Mouse (Mus musculus): ENCODE results near the gene Slc7a11. TPM values are rescaled to one million over a fixed set of nuclear protein-coding genes. Genes with fewer than 3 reads are reported as not detected.

Gene Slc7a11
- polyA plus RNA-seq, 1 experiment from 2014 or later = 0.25 TPM

DNA sequence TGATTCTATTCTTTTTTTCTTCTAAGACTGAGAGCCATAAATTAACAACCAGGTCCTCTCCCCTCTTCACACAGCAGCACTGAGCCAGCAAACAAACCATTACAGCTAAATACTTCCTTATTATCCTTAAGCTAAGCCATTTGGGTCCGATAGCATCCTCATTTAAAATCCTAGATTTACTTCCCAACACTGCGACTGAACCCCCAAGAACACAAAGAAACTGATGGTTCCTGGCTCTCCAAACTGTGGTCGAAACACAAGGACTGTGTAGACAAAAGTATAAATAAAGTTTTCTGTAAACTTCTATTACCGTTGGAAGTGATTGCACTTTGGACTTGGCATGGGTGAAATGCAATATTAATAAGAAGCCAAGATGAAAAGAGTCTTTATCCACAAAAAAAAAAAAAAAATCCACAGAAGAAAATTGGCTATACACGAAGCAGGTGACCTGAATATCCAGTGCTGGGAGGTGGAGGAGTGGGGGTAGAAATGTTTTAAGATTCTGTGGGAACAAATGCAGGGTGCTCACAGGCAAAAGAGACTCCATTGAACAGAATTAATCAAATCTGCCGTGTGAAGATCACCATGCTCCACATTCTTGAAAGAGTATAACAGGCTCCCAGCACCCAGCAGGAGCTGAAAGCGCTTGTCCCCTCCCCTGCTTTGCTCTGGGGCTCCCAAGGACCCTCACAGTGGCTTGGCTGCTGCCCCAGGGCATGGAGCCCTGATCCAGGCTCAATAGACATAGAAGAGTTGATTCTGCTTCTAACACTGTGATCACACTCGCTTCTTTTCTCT, 21.7 kb downstream of the Slc7a11 start:
- Histone ChIP-seq H3K4me1 (ENCODE audit: control insufficient read depth, insufficient read depth, low read length) (no peaks in the 10 kb centered on the region), H3K9me3 (replicated peaks; ENCODE audit: control insufficient read depth, low read length) (no peaks in the 10 kb centered on the region), H3K4me3 (ENCODE audit: low read length) (no peak overlapping the region), H3K27ac (ENCODE audit: low read length) (no peak overlapping the region), H3K36me3 (ENCODE audit: control insufficient read depth, insufficient read depth) (no peaks in the 10 kb centered on the region), H3K9ac (ENCODE audit: low read length) (no peak overlapping the region), H3K27me3 (ENCODE audit: control insufficient read depth, insufficient read depth, low read length) (no peaks in the 10 kb centered on the region), H3K4me2 (ENCODE audit: low read depth, low read length) (no peak overlapping the region)
- ATAC-seq (replicated peaks; ENCODE audit: extremely low read depth, insufficient read depth, low FRiP score) = no peak
- 63% methylated on average over 8 of the region's 8 CpGs for WGBS

DNA sequence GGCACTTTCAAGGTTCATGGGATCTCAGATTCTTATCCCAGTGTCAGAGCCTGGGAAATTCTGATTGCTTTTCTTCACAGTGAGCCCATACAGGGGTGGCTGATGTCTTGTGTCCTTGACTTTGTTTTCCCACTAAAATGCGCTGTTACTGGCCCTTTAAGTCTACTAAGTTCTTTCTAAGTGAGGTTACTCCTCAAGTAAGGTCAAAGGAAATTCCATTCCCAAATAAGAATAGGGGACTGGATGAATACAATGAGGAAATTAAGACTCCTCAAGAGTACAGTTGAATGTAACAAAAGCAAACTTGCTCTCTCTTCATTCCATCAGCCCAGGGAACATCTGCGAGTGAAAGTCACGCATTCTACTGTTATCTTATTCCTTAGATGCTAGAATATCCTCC, 24.3 kb downstream of the Slc7a11 start:
- Histone ChIP-seq H3K36me3 (ENCODE audit: control insufficient read depth, insufficient read depth) (no peaks in the 10 kb centered on the region), H3K4me2 (ENCODE audit: low read depth, low read length) (no peak overlapping the region), H3K27ac (ENCODE audit: low read length) (no peak overlapping the region), H3K9me3 (replicated peaks; ENCODE audit: control insufficient read depth, low read length) (no peaks in the 10 kb centered on the region), H3K9ac (ENCODE audit: low read length) (no peak overlapping the region), H3K4me1 (ENCODE audit: control insufficient read depth, insufficient read depth, low read length) (no peaks in the 10 kb centered on the region), H3K27me3 (ENCODE audit: control insufficient read depth, insufficient read depth, low read length) (no peaks in the 10 kb centered on the region), H3K4me3 (ENCODE audit: low read length) (no peak overlapping the region)
- no peak for ATAC-seq (replicated peaks; ENCODE audit: extremely low read depth, insufficient read depth, low FRiP score)
- 59% methylated on average over 3 of the region's 3 CpGs for WGBS

DNA sequence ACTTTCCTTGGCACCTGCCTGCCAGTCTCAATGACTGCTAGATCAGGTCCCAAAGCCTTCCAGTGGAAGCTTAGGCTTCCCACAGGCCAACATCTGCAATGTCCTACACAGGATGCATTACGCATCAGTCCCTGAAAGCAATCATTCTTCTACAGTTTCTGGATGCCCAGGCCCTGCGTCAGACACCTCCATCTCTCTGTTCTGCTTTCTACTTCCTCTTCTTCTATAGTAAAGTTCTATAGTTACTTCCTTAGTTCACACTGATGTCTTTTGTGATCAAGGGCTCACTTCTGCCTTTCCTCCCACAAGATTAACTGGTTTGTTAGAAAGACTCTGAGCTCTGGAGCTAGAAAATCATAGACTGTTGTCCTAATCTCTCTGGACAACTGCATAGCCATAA, 36.6 kb downstream of the Slc7a11 start:
- ATAC-seq (replicated peaks; ENCODE audit: extremely low read depth, insufficient read depth, low FRiP score) = no peak
- no peaks in the 10 kb centered on the region for H3K9me3 ChIP-seq (replicated peaks; ENCODE audit: control insufficient read depth, low read length)
- no peaks in the 10 kb centered on the region for H3K36me3 ChIP-seq (ENCODE audit: control insufficient read depth, insufficient read depth)
- H3K4me3 ChIP-seq (ENCODE audit: low read length) = no peak overlapping the region
- no peak overlapping the region for H3K27ac ChIP-seq (ENCODE audit: low read length)
- 88% methylated on average over 2 of the region's 2 CpGs for WGBS
- H3K4me2 ChIP-seq (ENCODE audit: low read depth, low read length) = no peak overlapping the region
- H3K9ac ChIP-seq (ENCODE audit: low read length) = no peak overlapping the region
- no peaks in the 10 kb centered on the region for H3K27me3 ChIP-seq (ENCODE audit: control insufficient read depth, insufficient read depth, low read length)
- no peaks in the 10 kb centered on the region for H3K4me1 ChIP-seq (ENCODE audit: control insufficient read depth, insufficient read depth, low read length)

DNA sequence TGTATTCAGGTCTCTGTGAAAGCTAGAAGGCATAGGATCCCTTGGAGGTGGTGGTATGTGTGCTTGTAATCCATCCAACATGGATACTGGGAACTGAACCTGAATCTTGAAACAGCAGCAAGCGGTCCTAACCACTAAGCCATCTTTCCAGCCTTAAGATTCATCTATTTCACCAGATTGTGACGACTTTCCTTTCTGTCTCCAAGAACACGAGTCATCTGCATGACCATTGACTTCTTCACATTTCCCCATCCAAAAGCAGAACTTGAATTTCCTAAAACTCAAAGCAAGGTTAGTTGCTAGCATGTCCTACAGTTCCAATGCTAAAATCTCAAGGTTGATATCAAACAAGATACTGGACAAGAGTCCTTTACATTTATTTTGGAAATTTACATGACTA, 37.5 kb downstream of the Slc7a11 start:
- no peaks in the 10 kb centered on the region for H3K9me3 ChIP-seq (replicated peaks; ENCODE audit: control insufficient read depth, low read length)
- no peak overlapping the region for H3K4me3 ChIP-seq (ENCODE audit: low read length)
- H3K27ac ChIP-seq (ENCODE audit: low read length) = no peak overlapping the region
- no peaks in the 10 kb centered on the region for H3K27me3 ChIP-seq (ENCODE audit: control insufficient read depth, insufficient read depth, low read length)
- WGBS = 76% methylated on average over 3 of the region's 3 CpGs
- no peak overlapping the region for H3K4me2 ChIP-seq (ENCODE audit: low read depth, low read length)
- H3K4me1 ChIP-seq (ENCODE audit: control insufficient read depth, insufficient read depth, low read length) = no peaks in the 10 kb centered on the region
- H3K36me3 ChIP-seq (ENCODE audit: control insufficient read depth, insufficient read depth) = no peaks in the 10 kb centered on the region
- H3K9ac ChIP-seq (ENCODE audit: low read length) = no peak overlapping the region
- ATAC-seq (replicated peaks; ENCODE audit: extremely low read depth, insufficient read depth, low FRiP score) = no peak

DNA sequence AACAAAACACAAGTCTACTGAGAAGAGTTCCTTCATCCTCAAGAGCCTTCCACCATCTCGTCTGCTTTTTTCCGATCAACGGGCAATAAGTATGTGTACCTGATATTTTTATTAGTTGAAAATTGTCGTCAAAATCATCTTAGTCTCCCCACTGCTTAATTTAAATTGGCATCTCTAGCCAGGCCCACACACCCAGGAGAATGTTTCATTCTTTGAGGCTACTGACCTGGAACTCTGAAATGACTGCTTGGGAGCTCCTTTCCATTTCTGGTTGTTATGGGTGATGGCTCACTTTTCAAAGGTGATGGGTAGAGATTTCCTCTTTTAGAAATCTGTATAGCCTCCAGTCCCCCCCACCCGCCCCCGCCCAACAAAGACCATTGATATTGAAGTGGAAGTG, 54.6 kb downstream of the Slc7a11 start:
- 88% methylated on average over 6 of the region's 6 CpGs for WGBS
- H3K27me3 ChIP-seq (ENCODE audit: control insufficient read depth, insufficient read depth, low read length) = no peaks in the 10 kb centered on the region
- no peak overlapping the region for H3K4me2 ChIP-seq (ENCODE audit: low read depth, low read length)
- no peaks in the 10 kb centered on the region for H3K4me1 ChIP-seq (ENCODE audit: control insufficient read depth, insufficient read depth, low read length)
- no peaks in the 10 kb centered on the region for H3K36me3 ChIP-seq (ENCODE audit: control insufficient read depth, insufficient read depth)
- no peak for ATAC-seq (replicated peaks; ENCODE audit: extremely low read depth, insufficient read depth, low FRiP score)
- H3K4me3 ChIP-seq (ENCODE audit: low read length) = no peak overlapping the region
- H3K27ac ChIP-seq (ENCODE audit: low read length) = no peak overlapping the region
- no peak overlapping the region for H3K9ac ChIP-seq (ENCODE audit: low read length)
- H3K9me3 ChIP-seq (replicated peaks; ENCODE audit: control insufficient read depth, low read length) = no peaks in the 10 kb centered on the region

DNA sequence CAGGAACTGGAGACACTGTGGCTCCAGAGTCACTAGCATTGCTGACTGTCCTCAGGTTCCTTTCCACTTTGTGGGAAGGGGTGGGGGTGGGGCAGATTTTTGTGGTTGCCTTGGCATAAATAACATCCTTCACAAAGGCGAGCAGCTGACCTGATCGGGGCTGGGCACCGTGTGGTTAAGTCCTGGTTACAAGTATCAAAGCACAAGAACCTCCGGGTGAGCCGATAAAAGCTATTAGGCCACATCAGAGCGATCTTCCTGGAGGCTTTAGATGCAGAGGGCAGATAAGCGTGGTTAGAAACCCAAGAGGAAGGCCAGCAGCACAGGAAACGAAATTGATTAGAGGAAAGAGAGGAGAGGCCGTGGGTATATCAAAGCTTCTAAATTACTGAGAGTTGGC, 55.1 kb downstream of the Slc7a11 start:
- no peaks in the 10 kb centered on the region for H3K4me1 ChIP-seq (ENCODE audit: control insufficient read depth, insufficient read depth, low read length)
- no peak overlapping the region for H3K4me2 ChIP-seq (ENCODE audit: low read depth, low read length)
- no peaks in the 10 kb centered on the region for H3K27me3 ChIP-seq (ENCODE audit: control insufficient read depth, insufficient read depth, low read length)
- no peak overlapping the region for H3K9ac ChIP-seq (ENCODE audit: low read length)
- H3K36me3 ChIP-seq (ENCODE audit: control insufficient read depth, insufficient read depth) = no peaks in the 10 kb centered on the region
- no peaks in the 10 kb centered on the region for H3K9me3 ChIP-seq (replicated peaks; ENCODE audit: control insufficient read depth, low read length)
- no peak overlapping the region for H3K4me3 ChIP-seq (ENCODE audit: low read length)
- WGBS = 42% methylated on average over 9 of the region's 9 CpGs
- H3K27ac ChIP-seq (ENCODE audit: low read length) = no peak overlapping the region
- no peak for ATAC-seq (replicated peaks; ENCODE audit: extremely low read depth, insufficient read depth, low FRiP score)

DNA sequence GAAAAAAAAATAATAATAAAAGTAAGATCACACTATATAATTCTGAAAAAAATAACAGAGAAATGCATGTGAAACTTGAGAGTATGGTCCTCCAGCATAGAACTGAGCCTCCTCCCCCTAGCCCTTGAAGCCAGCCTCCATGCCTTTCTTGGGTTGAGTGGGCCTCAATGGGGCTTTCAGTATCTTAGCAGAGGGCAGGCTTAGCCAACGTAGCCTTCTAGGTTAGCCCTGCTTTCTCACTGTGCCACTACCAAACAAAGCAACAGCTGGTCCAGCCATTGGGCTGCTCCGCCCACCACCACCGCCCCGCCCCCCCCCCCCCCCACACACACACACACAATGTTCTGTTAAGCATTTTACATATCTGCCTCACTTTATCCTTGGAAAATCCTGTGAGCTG, 56.1 kb downstream of the Slc7a11 start:
- Histone ChIP-seq H3K27ac (ENCODE audit: low read length) (no peak overlapping the region), H3K9ac (ENCODE audit: low read length) (no peak overlapping the region), H3K4me2 (ENCODE audit: low read depth, low read length) (no peak overlapping the region), H3K36me3 (ENCODE audit: control insufficient read depth, insufficient read depth) (no peaks in the 10 kb centered on the region), H3K4me3 (ENCODE audit: low read length) (no peak overlapping the region), H3K27me3 (ENCODE audit: control insufficient read depth, insufficient read depth, low read length) (no peaks in the 10 kb centered on the region), H3K4me1 (ENCODE audit: control insufficient read depth, insufficient read depth, low read length) (peaks cover 5% of the 10 kb centered on the region; the same call in 1 of the 2 replicates), H3K9me3 (replicated peaks; ENCODE audit: control insufficient read depth, low read length) (no peaks in the 10 kb centered on the region)
- no peak for ATAC-seq (replicated peaks; ENCODE audit: extremely low read depth, insufficient read depth, low FRiP score)
- 65% methylated on average over 4 of the region's 4 CpGs for WGBS

DNA sequence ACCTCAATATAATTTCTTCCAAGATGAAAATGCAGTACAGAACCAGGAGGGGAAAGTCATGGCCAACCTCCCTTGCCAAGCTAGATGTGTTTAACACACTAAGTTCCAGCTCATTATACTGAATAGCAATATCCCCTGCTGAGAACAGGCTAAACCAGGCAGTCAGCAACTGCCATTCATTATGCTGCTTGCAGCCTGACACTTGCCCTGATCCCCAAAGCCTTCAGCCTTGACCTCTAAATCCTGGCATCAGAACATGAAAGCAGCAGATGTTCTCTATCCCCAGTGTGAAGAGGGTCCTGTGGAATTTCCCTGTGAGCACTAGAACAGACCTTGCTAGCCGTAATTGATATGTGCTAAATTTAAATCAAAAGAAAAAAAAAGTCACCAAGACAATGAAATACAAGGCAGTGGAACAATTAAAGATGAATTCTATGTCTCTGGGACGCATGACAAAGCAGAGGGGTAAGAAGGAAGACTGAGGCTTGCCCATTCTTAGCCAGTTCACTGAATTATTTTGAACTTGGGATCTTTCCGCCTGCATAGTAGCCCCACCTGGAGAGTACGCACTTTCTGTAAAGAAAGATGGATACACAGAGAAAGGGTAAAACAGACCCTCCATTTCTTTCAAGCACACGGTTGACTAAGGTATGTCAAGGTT, 56.7 kb downstream of the Slc7a11 start:
- H3K9me3 ChIP-seq (replicated peaks; ENCODE audit: control insufficient read depth, low read length) = no peaks in the 10 kb centered on the region
- H3K36me3 ChIP-seq (ENCODE audit: control insufficient read depth, insufficient read depth) = no peaks in the 10 kb centered on the region
- H3K27ac ChIP-seq (ENCODE audit: low read length) = no peak overlapping the region
- no peak for ATAC-seq (replicated peaks; ENCODE audit: extremely low read depth, insufficient read depth, low FRiP score)
- H3K4me2 ChIP-seq (ENCODE audit: low read depth, low read length) = no peak overlapping the region
- peaks cover 5% of the 10 kb centered on the region; the same call in 1 of the 2 replicates for H3K4me1 ChIP-seq (ENCODE audit: control insufficient read depth, insufficient read depth, low read length)
- no peaks in the 10 kb centered on the region for H3K27me3 ChIP-seq (ENCODE audit: control insufficient read depth, insufficient read depth, low read length)
- H3K4me3 ChIP-seq (ENCODE audit: low read length) = no peak overlapping the region
- 80% methylated on average over 5 of the region's 5 CpGs for WGBS
- H3K9ac ChIP-seq (ENCODE audit: low read length) = no peak overlapping the region

DNA sequence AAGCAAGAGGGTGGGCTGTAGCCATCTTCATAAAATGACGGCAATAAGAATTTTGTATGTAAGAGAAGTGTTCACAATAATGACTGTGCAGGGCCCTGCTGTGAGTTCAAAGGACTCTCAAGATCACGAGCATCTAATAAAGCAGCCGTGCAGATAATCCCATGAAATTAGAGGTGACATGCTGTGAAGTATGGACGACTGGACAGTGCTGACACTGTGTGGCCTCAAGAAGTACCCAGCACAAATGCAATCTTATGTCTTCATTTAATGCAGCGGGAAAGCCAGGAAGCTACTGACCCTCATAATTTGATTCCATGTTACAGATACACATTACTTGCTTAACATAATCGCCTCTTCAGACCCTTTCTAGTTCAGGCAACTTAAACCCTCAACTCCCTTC, 57.3 kb downstream of the Slc7a11 start:
- no peak overlapping the region for H3K9ac ChIP-seq (ENCODE audit: low read length)
- no peak for ATAC-seq (replicated peaks; ENCODE audit: extremely low read depth, insufficient read depth, low FRiP score)
- H3K36me3 ChIP-seq (ENCODE audit: control insufficient read depth, insufficient read depth) = no peaks in the 10 kb centered on the region
- WGBS = 82% methylated on average over 6 of the region's 6 CpGs
- no peaks in the 10 kb centered on the region for H3K27me3 ChIP-seq (ENCODE audit: control insufficient read depth, insufficient read depth, low read length)
- no peaks in the 10 kb centered on the region for H3K9me3 ChIP-seq (replicated peaks; ENCODE audit: control insufficient read depth, low read length)
- no peak overlapping the region for H3K4me3 ChIP-seq (ENCODE audit: low read length)
- no peak overlapping the region for H3K27ac ChIP-seq (ENCODE audit: low read length)
- H3K4me1 ChIP-seq (ENCODE audit: control insufficient read depth, insufficient read depth, low read length) = peaks cover 5% of the 10 kb centered on the region; the same call in 1 of the 2 replicates
- no peak overlapping the region for H3K4me2 ChIP-seq (ENCODE audit: low read depth, low read length)
